Mouse (Mus musculus) thymus, adult 2 months (tissue): ENCODE measurements around the gene Fam189a1. TPM values are rescaled to one million over a fixed set of nuclear protein-coding genes. Genes with fewer than 3 reads are reported as not detected.

Source experiments
- DNase-seq: peaks from one replicate; pipeline ENCODE4 v3.0.0; 2021
- H3K27ac ChIP-seq: fragments of 200-500 bp; 2 replicates; pipeline ENCODE4 v1.5.1; 2012; ENCODE audit warnings: low read length, control low read depth; ENCODE audit not compliant: control insufficient read depth, insufficient read depth
- H3K27me3 ChIP-seq: fragments of 200-500 bp; 2 replicates; pipeline ENCODE4 v1.6.1; 2012; ENCODE audit warnings: mild to moderate bottlenecking, low read length, moderate library complexity, mixed read lengths; ENCODE audit not compliant: control insufficient read depth, insufficient read depth
- H3K36me3 ChIP-seq: fragments of 200-500 bp; 2 replicates; pipeline ENCODE4 v1.6.1; 2012; ENCODE audit warnings: mild to moderate bottlenecking, low read length, moderate library complexity; ENCODE audit not compliant: control insufficient read depth, insufficient read depth
- H3K4me1 ChIP-seq: fragments of 200-500 bp; replicated peaks from 2 replicates; pipeline ENCODE4 v1.6.1; 2012; ENCODE audit warnings: low read length; ENCODE audit not compliant: control insufficient read depth, insufficient read depth
- H3K4me3 ChIP-seq: fragments of 200-500 bp; 2 replicates; pipeline ENCODE4 v1.5.1; 2012; ENCODE audit warnings: mild to moderate bottlenecking, low read length, control low read depth, moderate library complexity; ENCODE audit not compliant: control insufficient read depth, insufficient read depth
- CTCF ChIP-seq: fragments of 200-500 bp; IDR thresholded peaks from 2 replicates; pipeline ENCODE4 v1.5.1; 2012; ENCODE audit warnings: mild to moderate bottlenecking, control low read depth, low read length, moderate library complexity, borderline replicate concordance; ENCODE audit not compliant: control insufficient read depth, poor library complexity, insufficient read depth; ENCODE audit errors: extremely low read depth
- POLR2A ChIP-seq: fragments of 200-500 bp; IDR thresholded peaks from 2 replicates; pipeline ENCODE4 v1.6.1; 2012; ENCODE audit warnings: mild to moderate bottlenecking, low read length, control low read depth, moderate library complexity; ENCODE audit not compliant: control insufficient read depth, poor library complexity, insufficient read depth; ENCODE audit errors: extremely low read depth
- WGBS: fragments of 180-500 bp; shearing (Covaris S2); methylation state at CpG from one replicate; pipeline ENCODE4 v1.1.7; 2018; 5-methylcytosine and 5-hydroxymethylcytosine counted together
- polyA plus RNA-seq: library from polyadenylated mRNA; depleted of rRNA; stranded (reverse); fragments of >200 nt; gene quantifications from 2 replicates; pipeline ENCODE4 v1.2.3, GENCODE M21; 2012

The Fam189a1 gene
- polyA plus RNA-seq, 1 experiment: 1.9 TPM

DNA sequence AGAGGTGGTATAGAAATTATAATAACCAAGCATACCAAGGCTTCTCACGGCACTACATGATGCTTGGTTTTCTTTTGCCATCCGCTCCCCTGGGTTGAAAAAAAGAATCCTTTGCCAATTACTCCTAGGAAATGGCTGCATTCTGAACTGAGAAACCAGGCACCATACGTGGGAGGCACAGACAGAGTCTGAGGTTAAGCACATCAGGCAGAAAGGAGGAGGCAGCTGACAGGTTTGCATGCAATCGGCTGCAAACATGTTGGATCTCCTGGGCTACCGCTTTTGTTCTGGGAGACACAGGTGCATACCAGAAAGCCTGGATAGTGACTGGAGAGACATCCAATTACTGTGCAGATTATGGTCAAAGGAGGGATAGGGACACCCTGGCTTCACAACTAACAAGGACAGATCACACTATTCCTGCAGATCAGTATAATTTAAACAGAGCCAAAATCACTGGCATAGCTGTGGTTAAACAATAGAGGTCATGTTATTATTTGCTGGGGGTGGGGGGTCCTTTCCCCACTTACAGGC lies 308.9 kb downstream of the Fam189a1 start:
- Histone ChIP-seq H3K27me3 (no peaks in the 10 kb centered on the region), H3K27ac (no peak overlapping the region), H3K4me1 (no peaks in the 10 kb centered on the region), H3K36me3 (no peaks in the 10 kb centered on the region), H3K4me3 (no peak overlapping the region)
- 89% methylated on average over 5 of the region's 5 CpGs for WGBS
- TF ChIP-seq POLR2A (no peak), CTCF (no peak)
- DNase-seq: no peak

DNA sequence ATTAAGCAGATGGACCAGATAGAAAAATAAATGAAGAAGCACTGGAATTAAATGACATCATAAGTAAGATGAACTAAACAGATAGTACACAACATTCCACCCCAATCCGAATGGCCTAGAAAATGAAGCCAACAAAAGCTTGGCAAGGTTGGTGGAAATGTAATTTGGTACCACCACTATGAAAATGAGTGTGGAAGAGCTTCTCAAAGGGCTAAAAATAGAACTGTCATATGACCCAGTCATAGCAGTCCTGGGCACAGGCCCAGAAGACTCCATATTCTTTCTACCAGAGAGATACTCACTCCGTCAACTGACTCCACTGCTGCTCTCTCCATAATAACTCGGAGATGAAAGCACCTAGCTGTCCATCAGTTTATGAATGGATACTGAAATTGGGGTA lies 310.3 kb downstream of the Fam189a1 start:
- DNase-seq: no peak
- no peaks in the 10 kb centered on the region for H3K36me3 ChIP-seq
- H3K27me3 ChIP-seq: no peaks in the 10 kb centered on the region
- no peak overlapping the region for H3K4me3 ChIP-seq
- H3K27ac ChIP-seq: no peak overlapping the region
- TF ChIP-seq CTCF (no peak), POLR2A (no peak)
- 94% methylated on average over 3 of the region's 3 CpGs for WGBS
- H3K4me1 ChIP-seq: no peaks in the 10 kb centered on the region

DNA sequence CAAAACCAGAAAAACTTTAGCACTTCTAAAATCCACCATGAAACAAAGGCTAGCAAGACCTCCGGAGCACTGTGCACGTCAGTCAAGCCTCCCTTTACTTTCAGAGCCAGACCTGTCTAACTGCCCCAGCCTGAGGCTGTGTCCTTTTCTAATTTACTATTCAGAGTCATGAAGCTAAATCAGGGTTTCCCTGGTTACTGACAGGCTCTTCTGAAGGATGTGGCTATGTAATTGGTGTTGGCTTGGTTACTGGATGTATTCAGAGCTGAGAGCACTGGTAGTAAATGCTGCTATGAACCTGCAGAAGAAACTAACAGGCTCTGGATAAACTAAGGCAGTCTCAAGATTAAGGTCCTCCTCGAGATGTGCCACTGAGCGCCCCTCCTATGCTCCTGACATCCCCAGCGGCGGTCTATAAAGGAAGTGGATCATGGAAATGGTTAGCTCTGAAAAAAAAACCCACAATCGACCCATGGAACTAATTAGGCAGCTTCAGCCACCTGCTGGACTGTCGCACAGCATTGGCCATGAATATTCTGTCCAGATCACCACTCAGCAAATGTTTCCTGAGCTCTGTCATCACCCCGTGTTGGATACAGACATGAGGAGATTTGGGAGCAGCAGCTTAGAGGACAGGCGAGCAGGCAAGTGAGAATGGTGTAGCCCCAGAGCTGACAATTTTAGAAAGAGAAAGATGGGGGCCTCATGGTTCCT lies 315.3 kb downstream of the Fam189a1 start:
- H3K27me3 ChIP-seq: no peaks in the 10 kb centered on the region
- no peak for DNase-seq
- 88% methylated on average over 10 of the region's 10 CpGs for WGBS
- no peak overlapping the region for H3K27ac ChIP-seq
- no peak for TF ChIP-seq CTCF
- no peak for TF ChIP-seq POLR2A
- no peaks in the 10 kb centered on the region for H3K4me1 ChIP-seq
- no peak overlapping the region for H3K4me3 ChIP-seq
- no peaks in the 10 kb centered on the region for H3K36me3 ChIP-seq

DNA sequence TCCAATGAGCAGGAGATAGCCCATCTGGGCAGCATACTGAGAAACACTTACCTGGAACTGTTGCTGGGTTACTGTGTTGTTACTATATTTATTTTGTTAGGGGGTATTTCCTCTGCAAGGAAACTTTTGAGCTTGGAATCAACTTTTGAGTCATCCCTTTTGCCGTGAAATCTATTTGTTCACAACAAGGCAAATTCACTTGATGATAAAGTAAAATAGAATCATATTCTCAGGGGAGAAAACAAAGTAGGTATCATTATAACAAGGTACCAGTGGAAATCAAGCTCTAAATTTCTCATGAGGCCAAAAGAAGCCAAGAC lies 315.8 kb downstream of the Fam189a1 start:
- TF ChIP-seq CTCF: no peak
- no peak for TF ChIP-seq POLR2A
- H3K4me1 ChIP-seq: no peaks in the 10 kb centered on the region
- DNase-seq: no peak
- H3K36me3 ChIP-seq: no peaks in the 10 kb centered on the region
- 85% methylated on average over 1 of the region's 1 CpGs for WGBS
- H3K4me3 ChIP-seq: no peak overlapping the region
- H3K27me3 ChIP-seq: no peaks in the 10 kb centered on the region
- no peak overlapping the region for H3K27ac ChIP-seq

DNA sequence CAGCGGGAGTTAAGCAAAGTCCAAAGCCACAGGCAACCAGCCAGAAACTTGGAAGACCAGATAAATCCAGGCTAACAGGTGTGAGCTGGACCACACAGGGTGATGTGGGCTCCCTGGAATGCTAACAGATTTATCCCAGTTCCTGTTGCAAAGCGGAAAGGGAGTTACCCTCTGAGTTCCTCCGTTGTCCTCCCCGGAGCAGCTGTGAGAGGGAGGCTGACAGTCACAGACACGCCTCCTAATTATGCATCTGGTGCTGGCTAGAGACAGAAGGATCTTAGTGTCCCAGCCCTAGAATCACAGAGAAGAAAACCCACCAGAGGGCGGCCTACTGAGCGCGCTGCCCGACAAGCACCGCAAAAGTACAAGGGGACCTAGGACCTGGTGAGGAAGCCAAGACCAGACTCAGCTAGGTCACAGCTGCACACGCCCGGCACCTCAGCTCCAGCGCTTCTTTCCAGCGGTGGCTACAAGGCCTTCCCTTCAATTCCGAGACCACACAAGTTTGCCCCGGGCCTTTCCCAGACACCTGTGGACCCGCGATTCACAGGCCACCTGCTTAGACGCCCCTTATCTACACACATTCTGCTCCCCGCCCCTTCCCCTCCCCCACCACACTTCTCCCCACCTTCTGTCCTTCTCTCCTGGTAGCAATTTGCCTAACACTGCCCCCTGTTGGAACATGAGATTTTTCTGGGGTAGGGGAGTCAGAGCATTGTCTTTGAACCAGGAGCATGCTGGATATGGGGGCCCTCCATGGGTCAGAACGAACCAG lies 316.4 kb downstream of the Fam189a1 start:
- no peak overlapping the region for H3K4me3 ChIP-seq
- no peaks in the 10 kb centered on the region for H3K36me3 ChIP-seq
- no peak overlapping the region for H3K27ac ChIP-seq
- TF ChIP-seq CTCF (no peak), POLR2A (no peak)
- no peaks in the 10 kb centered on the region for H3K4me1 ChIP-seq
- H3K27me3 ChIP-seq: no peaks in the 10 kb centered on the region
- peak; percentile 5 for DNase-seq
- whole genome bisulfite sequencing: 11% methylated on average over 21 of the region's 21 CpGs

DNA sequence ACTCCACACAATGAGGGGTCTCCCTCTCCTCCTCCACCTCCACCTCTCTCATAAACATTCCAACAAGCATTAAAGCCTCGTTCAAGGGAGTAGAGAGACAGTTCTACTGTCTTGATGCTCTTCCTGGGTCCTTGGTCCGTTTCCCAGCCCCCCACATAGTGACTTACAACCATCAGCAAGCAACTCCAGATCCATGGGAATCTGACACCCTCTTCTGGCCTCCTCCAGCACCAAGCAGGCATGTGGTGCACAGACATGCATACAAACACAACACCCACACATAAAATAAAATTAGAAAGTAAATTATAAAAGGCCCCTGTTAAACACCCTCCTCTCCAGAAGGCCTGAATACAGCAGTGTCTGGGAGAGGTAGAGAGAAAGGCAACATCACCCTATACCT lies 317.1 kb downstream of the Fam189a1 start:
- H3K4me3 ChIP-seq: no peak overlapping the region
- no peak for DNase-seq
- H3K36me3 ChIP-seq: no peaks in the 10 kb centered on the region
- H3K4me1 ChIP-seq: no peaks in the 10 kb centered on the region
- TF ChIP-seq POLR2A (no peak), CTCF (no peak)
- no peak overlapping the region for H3K27ac ChIP-seq
- no peaks in the 10 kb centered on the region for H3K27me3 ChIP-seq
- 63% methylated on average over 2 of the region's 2 CpGs for WGBS
